Mouse (Mus musculus): ENCODE data around the gene Zfp668. TPM values are rescaled to one million over a fixed set of nuclear protein-coding genes. Genes with fewer than 3 reads are reported as not detected.

The Zfp668 gene
- total RNA-seq, 2 experiments from 2014 or later: 8.3 to 9.5 TPM

Other genes starting within 250 kb of the Zfp668 start
- 10 to 100 TPM; 53.4 to 88.2 TPM for gene Bcl7c, start 167.9 kb downstream of the Zfp668 start, total RNA-seq (2021)
- gene Ctf1, start 164.1 kb downstream of the Zfp668 start, total RNA-seq (2021): 1 to 10 TPM; 3.3 to 4.8 TPM
- not detected for gene Ctf2, start 144.7 kb downstream of the Zfp668 start, total RNA-seq (2021)
- 10 to 100 TPM; 10.7 to 14.4 TPM for gene Fbxl19, start 132.3 kb downstream of the Zfp668 start, total RNA-seq (2021)
- gene Orai3, start 107.0 kb downstream of the Zfp668 start, total RNA-seq (2021): 10 to 100 TPM; 28.5 to 30.7 TPM
- gene Setd1a, start 100.2 kb downstream of the Zfp668 start, total RNA-seq (2021): 10 to 100 TPM; 30.3 to 40.4 TPM
- 1 to 10 TPM; 2.4 to 3.0 TPM for gene Gm49388, start 91.2 kb downstream of the Zfp668 start, total RNA-seq (2021)
- gene Hsd3b7, start 76.2 kb downstream of the Zfp668 start, total RNA-seq (2021): 10 to 100 TPM; 31.5 to 40.4 TPM
- 100 to 1,000 TPM in 1 of 2 experiments, 10 to 100 TPM in 1; 99.2 to 104 TPM for gene Stx4a, start 52.5 kb downstream of the Zfp668 start, total RNA-seq (2021)
- gene Stx1b, start 52.3 kb downstream of the Zfp668 start, total RNA-seq (2021): 1 to 10 TPM; 4.2 to 5.6 TPM
- 10 to 100 TPM; 31.1 to 36.6 TPM for gene Zfp646, start 607 bp downstream of the Zfp668 start, total RNA-seq (2021)
- 1 to 10 TPM; 1.2 to 1.9 TPM for gene Prss53, start 14.1 kb upstream of the Zfp668 start, total RNA-seq (2021)
- not detected for gene Gm21974, start 18.6 kb upstream of the Zfp668 start, total RNA-seq (2021)
- 10 to 100 TPM; 67.2 to 67.4 TPM for gene Vkorc1, start 18.8 kb upstream of the Zfp668 start, total RNA-seq (2021)
- 100 to 1,000 TPM in 1 of 2 experiments, 10 to 100 TPM in 1; 97.1 to 109 TPM for gene Bckdk, start 27.3 kb upstream of the Zfp668 start, total RNA-seq (2021)
- gene Kat8, start 35.7 kb upstream of the Zfp668 start, total RNA-seq (2021): 10 to 100 TPM; 27.1 to 30.2 TPM
- under 1 TPM in 1 of 2 experiments, not detected in 1; 0.23 TPM for gene Prss8, start 53.3 kb upstream of the Zfp668 start, total RNA-seq (2021)
- gene Prss36, start 69.9 kb upstream of the Zfp668 start, total RNA-seq (2021): 10 to 100 TPM in 1 of 2 experiments, 1 to 10 TPM in 1; 6.2 to 11.4 TPM
- 100 to 1,000 TPM; 150 to 153 TPM for gene Fus, start 90.6 kb upstream of the Zfp668 start, total RNA-seq (2021)
- gene Pycard, start 117.0 kb upstream of the Zfp668 start, total RNA-seq (2021): 1 to 10 TPM in 1 of 2 experiments, under 1 TPM in 1; 0.83 to 3.7 TPM
- under 1 TPM in 1 of 2 experiments, not detected in 1; 0.29 TPM for gene Trim72, start 127.1 kb upstream of the Zfp668 start, total RNA-seq (2021)
- gene Itgam, start 185.8 kb upstream of the Zfp668 start, total RNA-seq (2021): 1 to 10 TPM; 4.9 to 6.9 TPM
- under 1 TPM in 1 of 2 experiments, not detected in 1; 0.10 TPM for gene Gm49368, start 185.9 kb upstream of the Zfp668 start, total RNA-seq (2021)

Measured in adrenal gland, adult 18-20 months (tissue).